Mouse (Mus musculus): ENCODE measurements around the gene Tenm4.
"Not testable (repeated sequence)": the region's sequence is repeated elsewhere in the genome, so short reads cannot be mapped to it uniquely, and the experiment has no call there.

The Tenm4 gene

DNA sequence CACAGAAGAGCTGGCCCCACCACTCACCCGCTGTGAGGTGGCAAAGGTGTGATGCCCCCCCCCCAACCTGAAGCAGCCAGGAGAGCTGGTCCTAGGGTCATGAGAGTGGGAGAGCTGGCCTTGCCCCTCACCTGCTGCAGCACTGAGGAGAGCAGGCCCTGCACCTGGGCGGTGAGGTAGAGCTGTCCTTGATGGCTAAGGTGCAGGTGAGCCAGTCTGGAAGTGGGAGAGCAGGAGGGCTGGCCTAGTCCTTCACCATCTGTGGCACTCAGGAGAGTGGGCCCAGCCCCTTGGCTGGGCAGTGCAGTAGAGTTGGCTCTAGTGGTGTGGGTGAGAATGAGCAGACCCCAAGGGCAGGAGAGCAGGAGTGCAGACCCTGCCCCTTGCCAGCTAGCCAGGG, 751.9 kb downstream of the Tenm4 start:
- in situ Hi-C loops (cut with MboI; ENCODE audit: low pct_unique_long_range_greater_than_20kb in 1 of 2, low sequenced_read_pairs in 2 of 2, unreplicated experiment in 1 of 2): no loop called here

DNA sequence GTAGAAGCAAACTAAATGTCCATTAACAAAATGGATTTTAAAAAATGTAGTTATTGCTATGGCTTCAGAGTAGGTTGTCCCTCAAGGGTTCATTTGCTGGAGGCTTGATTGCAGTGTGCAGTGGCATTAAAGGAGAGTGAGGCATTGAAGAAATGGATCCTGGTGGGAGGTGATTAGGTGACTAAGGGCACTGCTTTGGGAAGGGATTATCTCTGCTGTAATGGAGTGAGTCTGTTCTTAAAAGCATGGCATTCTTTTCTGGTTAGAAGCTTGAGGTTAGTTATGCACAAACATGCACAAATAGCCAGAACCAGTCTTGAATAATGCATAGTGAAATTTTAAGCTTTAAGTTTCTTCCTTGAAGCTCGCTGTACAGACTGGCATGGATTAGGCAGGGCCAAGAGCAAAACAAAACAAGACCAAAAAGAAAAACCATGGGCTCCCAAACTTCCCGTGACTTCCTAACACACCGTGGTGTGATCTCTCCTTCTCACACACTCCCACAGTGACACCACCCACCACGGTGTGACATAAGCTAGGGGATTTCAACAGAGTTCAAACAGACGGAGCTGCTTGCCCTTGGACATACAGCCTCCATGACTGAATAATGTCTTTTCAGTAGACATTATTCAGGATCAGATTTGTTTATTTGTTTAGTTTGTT, 772.8 kb downstream of the Tenm4 start:
- in situ Hi-C loops (cut with MboI; ENCODE audit: low pct_unique_long_range_greater_than_20kb in 1 of 2, low sequenced_read_pairs in 2 of 2, unreplicated experiment in 1 of 2): no loop called here

DNA sequence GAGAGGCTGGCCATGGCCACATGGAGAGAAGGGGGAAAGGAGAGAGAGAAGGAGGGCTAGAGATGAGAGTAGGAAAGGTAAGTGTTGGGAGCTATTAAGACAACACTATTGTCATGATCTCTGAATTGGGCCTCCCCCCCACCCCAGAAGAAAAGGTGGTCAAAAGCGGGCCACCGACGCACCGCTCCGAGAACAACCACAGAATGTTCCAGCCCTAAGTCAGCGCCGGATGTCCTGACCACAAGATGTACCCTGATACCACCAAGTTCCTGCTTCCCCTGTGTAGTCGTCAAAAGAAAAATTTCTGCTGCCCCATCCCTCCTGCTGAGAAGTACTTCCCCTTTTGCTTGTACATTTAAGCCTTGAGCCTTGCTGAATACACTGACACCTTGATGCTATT, 775.5 kb downstream of the Tenm4 start:
- in situ Hi-C loops (cut with MboI; ENCODE audit: low pct_unique_long_range_greater_than_20kb in 1 of 2, low sequenced_read_pairs in 2 of 2, unreplicated experiment in 1 of 2): not testable (repeated sequence)

DNA sequence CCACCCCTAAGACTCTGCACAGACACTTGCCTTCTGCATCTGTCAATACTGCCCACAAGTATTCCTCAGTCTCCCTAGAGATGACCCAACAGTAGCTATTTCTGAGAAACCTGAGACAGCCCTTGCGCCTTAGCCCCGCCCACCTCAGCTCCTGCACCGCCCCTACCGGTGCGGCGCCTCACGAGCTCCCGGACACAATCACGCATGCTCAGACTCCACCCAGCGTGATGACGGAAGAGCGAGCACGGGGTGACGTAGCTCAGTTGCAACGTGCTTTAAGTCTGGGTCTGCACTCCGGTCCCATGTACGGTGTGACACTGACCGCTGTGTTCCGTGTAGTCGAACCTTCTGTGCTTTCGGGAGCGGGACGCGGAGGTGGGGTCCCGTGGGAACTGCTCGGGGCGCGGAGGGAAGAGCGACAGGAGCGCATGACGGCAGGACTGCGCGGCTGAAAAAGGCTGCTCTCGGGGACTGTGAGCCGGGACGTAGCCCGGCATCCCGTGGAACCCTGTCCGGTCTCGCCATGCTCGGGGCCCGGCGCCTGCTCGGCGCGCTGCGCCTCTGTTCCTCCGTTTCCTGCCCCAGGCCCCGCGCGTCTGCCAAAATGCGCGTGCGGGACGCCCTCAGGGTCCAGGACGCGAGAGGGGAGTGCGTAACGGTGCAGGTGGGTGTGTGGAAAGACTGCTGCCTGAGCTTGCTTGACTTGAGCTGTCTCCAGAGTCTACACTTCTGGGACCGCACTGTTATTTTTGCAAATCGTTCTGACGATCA, 780.4 kb downstream of the Tenm4 start, which contains the start of gene Nars2:
TSS of gene Nars2 (plus strand) at position 225 of the 771 bp plus-strand sequence.
- in situ Hi-C loops (cut with MboI; ENCODE audit: low pct_unique_long_range_greater_than_20kb in 1 of 2, low sequenced_read_pairs in 2 of 2, unreplicated experiment in 1 of 2): loop anchor here in 1 of 2 experiments (25.0 kb wide), 1 partner anchor 361 kb away; no protein-coding TSS in a partner anchor

DNA sequence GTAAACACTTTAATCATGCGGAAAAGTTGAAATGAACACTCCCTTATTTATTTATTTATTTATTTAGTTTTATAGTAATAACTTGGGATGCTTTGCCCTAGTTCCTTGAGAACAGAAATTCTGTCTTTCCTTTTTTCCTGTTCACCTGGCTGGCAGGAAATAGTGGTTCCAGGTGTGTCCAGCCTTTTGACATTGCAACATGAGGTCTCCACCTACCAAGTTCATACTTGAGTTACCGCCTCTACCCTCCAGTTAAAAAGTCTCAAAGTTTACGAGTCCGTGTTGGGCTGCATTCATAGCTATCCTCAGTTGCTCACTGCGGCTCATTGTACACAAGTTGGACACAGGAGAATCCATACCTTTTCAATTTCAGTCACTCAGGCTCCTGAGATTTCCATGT, 781.0 kb downstream of the Tenm4 start:
- in situ Hi-C loops (cut with MboI; ENCODE audit: low pct_unique_long_range_greater_than_20kb in 1 of 2, low sequenced_read_pairs in 2 of 2, unreplicated experiment in 1 of 2): loop anchor here in 1 of 2 experiments (25.0 kb wide), 1 partner anchor 360 kb away; no protein-coding TSS in a partner anchor

DNA sequence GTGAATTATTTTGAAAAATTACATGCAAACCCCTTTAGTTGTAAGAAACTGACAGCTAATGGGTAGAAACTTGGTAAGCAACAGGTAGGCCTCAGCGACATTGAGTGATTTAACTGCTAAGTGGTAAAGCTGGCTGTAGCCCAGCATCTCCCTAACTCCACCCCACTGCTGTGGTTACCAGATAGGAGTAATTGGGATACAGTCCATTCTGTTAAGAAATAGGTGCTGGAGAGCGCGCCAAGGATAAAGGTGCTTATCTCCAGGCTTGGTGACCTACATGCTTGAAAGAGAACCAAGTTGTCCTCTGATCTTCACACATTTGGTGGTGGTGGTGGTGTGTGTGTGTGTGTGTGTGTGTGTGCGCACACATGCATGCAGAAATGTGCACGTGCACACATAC, 788.1 kb downstream of the Tenm4 start:
- in situ Hi-C loops (cut with MboI; ENCODE audit: low pct_unique_long_range_greater_than_20kb in 1 of 2, low sequenced_read_pairs in 2 of 2, unreplicated experiment in 1 of 2): loop anchor here in 1 of 2 experiments (25.0 kb wide), 1 partner anchor 353 kb away; no protein-coding TSS in a partner anchor

Measured in mouse embryonic stem cell (cell line).